ENCODE assay signal across 9 mouse cellular contexts in genomic region chr12:4523208-4523607, GRCm38 (mm10). TPM values are rescaled to one million over a fixed set of nuclear protein-coding genes. Genes with fewer than 3 reads are reported as not detected.
DNase-seq lines count a peak whose midpoint lies in the region; ATAC-seq and TF ChIP-seq lines count a peak whose summit lies in the region.
"Had no signal": no experiment of that assay in that cellular context is flagged by ENCODE, and none has a peak within 500 bp of the region (broad histone marks: within the 10 kb centered on the region; RNA-seq: fewer than 3 reads in every experiment).

No protein-coding gene starts in this region.

- peak; percentile 88 for ATAC-seq in forebrain, postnatal 0 days
- ATAC-seq in heart, postnatal 0 days (ENCODE audit: insufficient read depth, low read depth) = peak; percentile 51
- ATAC-seq in inflammation-experienced regulatory T-cells, adult 6 months = no peak

- no peak overlapping the region for H3K4me3 ChIP-seq in forebrain, postnatal 0 days (ENCODE audit: low read depth, low read length)
- peak overlapping the region; percentile 3; the same call in 1 of the 2 replicates for H3K4me3 ChIP-seq in heart, postnatal 0 days (ENCODE audit: low read depth, low read length)
- H3K4me3 ChIP-seq in layer of hippocampus, adult 2 months = no peak overlapping the region
- H3K4me3 ChIP-seq: erythroblast, embryonic 14.5 days had no signal

- H3K9me3 ChIP-seq in forebrain, postnatal 0 days (ENCODE audit: low read length) = no peaks in the 10 kb centered on the region
- no peaks in the 10 kb centered on the region for H3K9me3 ChIP-seq in heart, postnatal 0 days (replicated peaks; ENCODE audit: control insufficient read depth, low read length)

- no peak for TF ChIP-seq EP300 in heart, postnatal 0 days (IDR thresholded peaks at IDR 0.05; ENCODE audit: low read depth)

- H3K9ac ChIP-seq in forebrain, postnatal 0 days = no peak overlapping the region; the same call in 1 of the 2 replicates
- H3K9ac ChIP-seq in heart, postnatal 0 days (replicated peaks; ENCODE audit: low read depth, low read length) = no peak overlapping the region

- H3K27ac ChIP-seq in forebrain, postnatal 0 days (ENCODE audit: low read depth, low read length) = peak overlapping the region; percentile 60
- no peak overlapping the region for H3K27ac ChIP-seq in heart, postnatal 0 days (ENCODE audit: low read depth)
- peak overlapping the region; percentile 81 for H3K27ac ChIP-seq in layer of hippocampus, adult 2 months

- H3K36me3 ChIP-seq in forebrain, postnatal 0 days (ENCODE audit: insufficient read depth) = no peaks in the 10 kb centered on the region
- H3K36me3 ChIP-seq in heart, postnatal 0 days (replicated peaks; ENCODE audit: control insufficient read depth, insufficient read depth, low read length) = no peaks in the 10 kb centered on the region

- TF ChIP-seq CTCF in forebrain, postnatal 0 days (IDR thresholded peaks at IDR 0.05; ENCODE audit: low read depth) = no peak
- no peak for TF ChIP-seq CTCF in heart, postnatal 0 days (IDR thresholded peaks at IDR 0.05; ENCODE audit: low read depth)
- TF ChIP-seq CTCF in layer of hippocampus, adult 2 months (conservative IDR thresholded peaks at IDR 0.05) = no peak

- WGBS in forebrain, postnatal 0 days = 4% methylated on average over 10 of the region's 10 CpGs
- WGBS in heart, postnatal 0 days = 7% methylated on average over 10 of the region's 10 CpGs

- peak; percentile 42 for DNase-seq in ovary, postnatal 36 days (ENCODE audit: low spot score)
- DNase-seq in ovary, adult 18-20 months (ENCODE audit: low spot score) = no peak
- peak; percentile 80 for DNase-seq in forebrain, postnatal 0 days
- peak; percentile 53 for DNase-seq in heart, postnatal 0 days (ENCODE audit: low spot score)
- peak; percentile 64 to 67 for DNase-seq in layer of hippocampus, adult 2 months (ENCODE audit: low spot score in 2 of 2)
- peak; percentile 58 for DNase-seq in mesoderm, embryonic 11.5 days (ENCODE audit: low read depth, low spot score)
- DNase-seq in skeletal muscle tissue, adult 2 months (ENCODE audit: low read depth, low spot score) = peak; percentile 76

- no peaks in the 10 kb centered on the region for H3K27me3 ChIP-seq in forebrain, postnatal 0 days (ENCODE audit: insufficient read depth, low read length)
- no peaks in the 10 kb centered on the region for H3K27me3 ChIP-seq in heart, postnatal 0 days (ENCODE audit: control insufficient read depth, insufficient read depth, low read length)

- peaks cover 6% of the 10 kb centered on the region; the same call in 1 of the 2 replicates for H3K4me1 ChIP-seq in forebrain, postnatal 0 days (ENCODE audit: insufficient read depth)
- peaks cover 10% of the 10 kb centered on the region; the same call in 1 of the 2 replicates for H3K4me1 ChIP-seq in heart, postnatal 0 days (ENCODE audit: control insufficient read depth, insufficient read depth)

- H3K4me2 ChIP-seq in forebrain, postnatal 0 days (ENCODE audit: low read depth) = peak overlapping the region; percentile 26; the same call in 1 of the 2 replicates
- H3K4me2 ChIP-seq in heart, postnatal 0 days (ENCODE audit: low read depth, low read length) = peak overlapping the region; percentile 42

RNA-seq across cellular contexts. Expression of gene Ncoa1, which starts 46.2 kb away (rescaled TPM):
- 43.2 and 46.1 TPM in 2 replicates for total RNA-seq in forebrain, postnatal 0 days (2014; rRNA removed)
- polyA plus RNA-seq in forebrain, postnatal 0 days (2015; fragmentation: Nextera tagmentation; extraction: Ambion mirVana) = 15.5 and 20.2 TPM in 2 replicates
- total RNA-seq in heart, postnatal 0 days (2014; rRNA removed; ENCODE audit: low replicate concordance) = 15.6 and 32.3 TPM in 2 replicates
- 7.3 and 7.8 TPM in 2 replicates for polyA plus RNA-seq in heart, postnatal 0 days (2015; fragmentation: Nextera tagmentation; extraction: Ambion mirVana)
- total RNA-seq in layer of hippocampus, adult 2 months (2021) = 100 to 1,000 TPM; 142 to 146 TPM
- polyA plus RNA-seq in inflammation-experienced regulatory T-cells, adult 6 months (2017; shearing (Covaris generic)) = 10 to 100 TPM in 2 of 3 experiments, 1 to 10 TPM in 1; 7.7 to 17.5 (median 14.6) TPM
